Mouse (Mus musculus) small intestine, adult 2 months (tissue): ENCODE data around the gene Stk38.

Experiments
- CTCF ChIP-seq: fragments of 200-500 bp; IDR thresholded peaks from 2 replicates; pipeline ENCODE4 v1.5.1; 2012; ENCODE audit warnings: low read depth, mild to moderate bottlenecking, control low read depth, inconsistent platforms, low read length, moderate library complexity, mixed read lengths; ENCODE audit not compliant: insufficient replicate concordance, insufficient read length; ENCODE audit errors: extremely low read depth
- POLR2A ChIP-seq: fragments of 200-500 bp; IDR thresholded peaks from 2 replicates; pipeline ENCODE4 v1.6.1; 2012; ENCODE audit warnings: low read depth, mild to moderate bottlenecking, control low read depth, inconsistent platforms, low read length, moderate library complexity

- TF ChIP-seq CTCF (peak; percentile 53; the same call in 1 of the 2 replicates), POLR2A (no peak)
These were observed 21.0 kb downstream of the Stk38 start for GRCm38 (mm10) chr17:28986833-28987232.
